Mouse (Mus musculus): ENCODE results near the gene 1110059G10Rik.

DNA sequence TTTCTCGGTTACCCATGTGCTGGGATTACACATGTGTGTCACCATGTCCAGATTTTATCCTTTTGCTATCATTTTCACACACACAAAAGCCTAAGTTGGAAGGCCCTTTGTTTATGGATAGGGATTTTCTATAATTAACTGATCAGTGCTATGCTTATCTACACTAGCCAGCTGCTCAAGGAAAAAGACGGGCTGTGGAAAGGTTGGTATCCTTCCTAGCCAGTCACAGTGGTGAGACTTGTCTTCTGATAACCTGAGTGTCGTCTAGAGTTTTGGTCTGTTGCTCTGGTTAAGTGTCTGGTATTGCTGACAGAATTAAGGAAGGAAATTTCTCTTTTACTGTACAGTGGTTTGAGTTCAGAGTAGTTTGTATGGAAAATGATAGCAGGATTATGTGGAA lies 21.9 kb downstream of the 1110059G10Rik start:
- TF ChIP-seq CTCF (IDR thresholded peaks at IDR 0.05; ENCODE audit: insufficient read depth, low read depth, low read length), result no peak
- no peak for TF ChIP-seq POLR2A (IDR thresholded peaks at IDR 0.05; ENCODE audit: insufficient read depth, low read depth, low read length)

Measured in olfactory bulb, adult 2 months (tissue).